Mouse (Mus musculus): ENCODE data around the gene Arhgap42.

- TF ChIP-seq CTCF (IDR thresholded peaks at IDR 0.05; ENCODE audit: extremely low read depth, insufficient read depth, insufficient read length, insufficient replicate concordance) (no peak), POLR2A (IDR thresholded peaks at IDR 0.05; ENCODE audit: low read depth, low read length) (no peak)
These were observed 96.8 kb downstream of the Arhgap42 start for GRCm38 (mm10) chr9:9142144-9142543.
